Mouse (Mus musculus) cerebellum, adult 2 months (tissue): Measurements from ENCODE around the gene Zfp771.

Experiments used
- CTCF ChIP-seq: fragments of 200-500 bp; IDR thresholded peaks from 2 replicates; pipeline ENCODE4 v1.5.1; 2011; ENCODE audit warnings: low read depth, mild to moderate bottlenecking, control low read depth, low read length, moderate library complexity, borderline replicate concordance; ENCODE audit not compliant: insufficient read depth
- POLR2A ChIP-seq: fragments of 200-500 bp; IDR thresholded peaks from 2 replicates; pipeline ENCODE4 v1.6.1; 2011; ENCODE audit warnings: low read length, control low read depth, borderline replicate concordance; ENCODE audit not compliant: insufficient read depth

DNA sequence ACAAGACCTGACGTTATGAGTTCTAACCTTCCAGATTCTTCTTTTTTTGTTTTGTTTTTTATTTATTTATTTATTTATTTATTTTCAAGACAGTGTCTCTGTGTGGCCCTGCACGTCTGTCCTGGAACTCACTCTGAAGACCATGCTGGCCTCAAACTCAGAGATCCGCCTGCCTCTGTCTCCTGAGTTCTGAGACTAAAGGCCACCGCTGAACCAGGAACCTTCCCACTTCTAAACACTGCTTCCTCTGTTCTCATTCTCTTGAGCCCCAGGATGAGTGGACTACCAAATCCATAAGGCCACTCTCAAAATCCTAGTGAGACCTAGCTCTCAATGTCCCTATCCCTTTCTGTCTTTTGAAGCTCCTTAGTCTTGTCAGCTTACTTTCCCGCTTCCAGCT lies 34.2 kb upstream of the Zfp771 start:
- TF ChIP-seq CTCF (no peak), POLR2A (no peak)
